Mouse (Mus musculus): ENCODE measurements around the gene Lyzl6.

Lyzl6 gene

DNA sequence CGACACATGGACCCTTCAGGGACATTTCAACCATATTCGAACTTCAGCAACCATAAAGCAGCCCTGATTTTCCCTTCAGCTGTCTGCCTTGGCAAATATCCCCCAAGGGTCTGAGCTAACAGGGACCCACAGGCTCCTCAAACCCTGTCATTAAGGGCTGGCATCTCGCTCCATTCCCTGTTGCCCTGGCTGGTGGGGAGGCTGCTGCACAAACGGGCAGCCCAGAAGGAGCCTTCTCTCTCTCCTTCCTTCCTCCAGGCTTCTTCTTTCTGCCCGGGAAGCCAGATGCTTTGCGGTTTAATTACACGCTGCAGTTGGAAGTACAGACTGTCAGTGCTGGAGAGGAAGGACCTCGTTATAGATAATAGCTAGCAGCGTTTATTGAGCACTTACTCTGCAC, 4.5 kb upstream of the Lyzl6 start:
- DNase-seq: no peak

DNA sequence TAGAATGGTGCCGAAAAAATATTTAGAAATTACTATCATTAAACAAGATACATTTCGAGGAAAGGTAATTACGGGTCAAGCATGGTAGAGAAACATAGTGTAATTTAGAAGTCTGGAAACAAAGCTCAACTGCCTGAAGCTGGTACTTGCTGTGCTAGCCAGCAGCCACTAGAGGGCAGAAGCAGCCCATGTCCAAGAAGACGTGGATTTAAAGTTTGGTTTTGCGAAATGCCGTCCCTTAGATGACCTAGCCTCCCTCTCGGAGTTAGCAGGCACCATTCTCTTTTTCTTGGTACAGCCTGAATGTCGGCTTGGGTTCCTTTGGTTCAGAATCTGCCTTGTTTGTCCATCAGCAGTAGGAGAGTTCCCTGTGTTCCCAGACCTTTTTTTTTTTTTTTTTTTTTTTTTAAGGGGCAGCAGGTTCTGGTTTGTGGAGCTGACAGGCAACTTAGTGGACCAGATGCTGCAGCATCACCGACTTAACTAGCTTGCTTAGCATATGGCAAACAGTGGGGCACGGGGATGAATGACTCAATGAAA, 787 bp upstream of the Lyzl6 start:
- DNase-seq: no peak

- DNase-seq: no peak
These were observed 2.4 kb downstream of the Lyzl6 start for GRCm38 (mm10) chr11:103636261-103636660.

DNA sequence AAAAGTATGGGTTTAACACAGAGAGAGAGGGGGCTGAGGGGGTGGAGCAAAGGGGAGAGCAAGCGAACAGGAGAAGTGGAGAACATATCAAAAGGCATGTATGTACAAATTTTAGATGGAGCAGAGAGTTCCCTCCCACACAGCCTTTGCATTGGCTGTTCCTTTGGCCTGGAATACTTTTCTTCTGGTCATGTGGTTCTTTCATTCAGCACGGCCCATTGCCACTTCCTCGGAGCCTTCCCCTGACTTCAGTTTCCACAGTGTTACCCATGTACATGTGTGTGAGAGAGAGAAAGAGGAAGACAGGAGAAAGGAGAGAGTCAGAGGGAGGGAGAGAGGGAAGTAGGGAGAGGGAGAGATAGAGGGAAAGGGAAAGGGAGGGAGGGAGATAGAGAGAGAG, 3.2 kb downstream of the Lyzl6 start:
- no peak for DNase-seq

GRCm38 (mm10) chr11:103634806-103635205, 3.9 kb downstream of the Lyzl6 start:
- DNase-seq: no peak

DNA sequence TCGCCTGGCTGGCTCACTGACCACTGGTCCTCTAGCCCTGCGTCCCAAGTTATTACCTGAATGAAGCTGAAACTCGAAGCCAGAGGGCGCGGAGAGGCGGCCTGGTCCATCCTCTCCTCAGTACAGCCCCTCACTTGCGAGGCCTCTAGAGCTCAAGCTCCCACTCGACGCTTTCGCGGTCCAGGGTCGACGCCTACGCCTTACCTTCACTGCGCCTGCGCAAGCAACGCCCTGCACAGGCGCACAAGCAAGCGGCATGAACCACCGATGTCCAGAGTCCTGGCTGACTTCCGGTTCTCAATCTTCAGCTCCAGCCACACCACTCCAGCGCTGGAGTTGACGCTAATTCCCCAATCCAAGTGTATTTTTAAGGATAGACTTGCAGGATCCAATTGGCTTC, 11.2 kb downstream of the Lyzl6 start:
- DNase-seq: no peak

DNA sequence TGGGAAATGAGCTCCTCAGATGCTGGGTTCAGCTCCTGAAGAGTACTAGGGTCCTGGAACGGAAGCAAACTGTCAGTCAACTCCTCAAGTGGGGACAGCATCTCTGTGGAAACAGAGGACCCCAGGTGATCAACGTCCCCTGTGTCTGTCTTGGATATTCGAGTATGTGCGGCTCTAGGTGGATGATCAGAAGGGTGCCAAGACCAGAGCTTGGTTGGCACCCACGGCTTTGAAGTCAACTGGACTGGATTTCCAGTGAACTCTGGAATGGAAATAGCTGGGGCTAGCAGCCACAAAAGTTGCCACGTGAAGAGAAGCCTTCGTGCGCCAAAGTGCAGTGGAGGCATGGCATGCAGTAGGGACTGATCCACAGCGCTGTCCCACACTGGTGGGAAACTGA, 17.6 kb downstream of the Lyzl6 start, which contains the start of gene Gm884:
Gene Gm884 (minus strand): TSS at position 101 of the 400 bp plus-strand sequence.
- no peak for DNase-seq

DNA sequence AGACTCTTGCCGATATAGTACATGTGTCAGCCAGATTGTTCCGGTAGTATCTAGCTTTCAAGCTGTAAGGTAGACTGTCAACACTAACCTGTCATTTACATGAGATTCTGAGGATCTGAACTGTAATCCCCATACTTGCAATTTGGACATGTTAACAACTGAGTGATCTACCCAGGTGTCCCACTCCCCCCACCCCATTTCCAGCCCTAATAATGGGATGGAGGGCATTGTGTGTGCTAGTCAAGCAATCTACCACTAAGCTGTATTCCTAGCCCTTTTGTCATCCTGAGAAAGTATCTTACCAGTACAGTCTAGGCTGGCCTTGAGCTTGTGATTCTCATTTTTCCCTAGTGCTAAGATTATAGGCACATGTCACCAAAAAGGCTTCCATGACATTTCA, 27.9 kb downstream of the Lyzl6 start:
- no peak for DNase-seq

DNA sequence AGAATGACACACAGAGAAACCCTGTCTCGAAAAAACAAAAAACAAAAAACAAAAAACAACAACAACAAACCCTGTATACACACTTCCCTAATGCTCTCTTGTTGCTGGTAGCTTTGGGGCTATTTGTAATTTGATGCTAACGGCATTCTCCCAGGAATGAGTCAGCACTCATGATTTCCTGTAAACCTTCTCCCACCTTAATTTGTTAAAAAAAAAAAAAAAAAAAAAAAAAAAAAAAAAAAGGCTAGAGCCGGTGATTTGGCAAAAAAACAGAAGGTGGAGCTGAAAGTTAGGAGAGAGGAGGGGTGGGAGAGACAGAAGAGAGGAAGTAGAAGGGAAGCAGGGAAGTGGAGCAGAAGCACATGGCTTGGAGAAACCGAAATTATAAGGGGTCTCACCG, 32.1 kb downstream of the Lyzl6 start:
- no peak for DNase-seq
